Mouse (Mus musculus) urinary bladder, postnatal 14 days (tissue): ENCODE results near the gene Fbxl14.
A peak's percentile ranks its signal among the peaks of the same experiment; 100 is the strongest.
"Not testable (repeated sequence)": the region's sequence is repeated elsewhere in the genome, so short reads cannot be mapped to it uniquely, and the experiment has no call there.

Source experiments
- DNase-seq: peaks from one replicate; pipeline ENCODE4 v3.0.0; 2021; ENCODE audit warnings: low spot score

Fbxl14 gene

GRCm38 (mm10) chr6:119479343-119479875 is at the start of gene Fbxl14:
TSS of gene Fbxl14 (plus strand) at chr6:119479668.
- DNase-seq: peak; percentile 41

DNA sequence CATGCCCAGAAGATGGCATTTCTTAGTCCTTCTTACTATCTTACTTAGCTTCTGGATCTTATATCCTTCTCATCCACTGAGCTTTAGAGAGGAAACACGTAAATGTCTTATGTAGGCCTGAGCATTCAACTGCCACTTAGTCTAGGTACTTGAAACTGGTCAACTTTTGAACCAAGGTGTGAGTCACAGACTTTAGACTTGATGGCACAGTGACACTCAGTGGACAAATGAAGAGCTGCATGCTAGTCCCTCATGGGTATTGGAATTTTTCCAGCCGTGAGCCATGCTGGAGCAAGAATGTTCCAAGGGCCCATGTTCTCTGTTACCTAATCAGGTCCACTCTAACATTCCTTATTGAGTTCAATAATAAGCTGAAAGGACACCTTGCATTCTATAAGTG is 49.0 kb upstream of the Fbxl14 start:
- DNase-seq: peak; percentile 76

DNA sequence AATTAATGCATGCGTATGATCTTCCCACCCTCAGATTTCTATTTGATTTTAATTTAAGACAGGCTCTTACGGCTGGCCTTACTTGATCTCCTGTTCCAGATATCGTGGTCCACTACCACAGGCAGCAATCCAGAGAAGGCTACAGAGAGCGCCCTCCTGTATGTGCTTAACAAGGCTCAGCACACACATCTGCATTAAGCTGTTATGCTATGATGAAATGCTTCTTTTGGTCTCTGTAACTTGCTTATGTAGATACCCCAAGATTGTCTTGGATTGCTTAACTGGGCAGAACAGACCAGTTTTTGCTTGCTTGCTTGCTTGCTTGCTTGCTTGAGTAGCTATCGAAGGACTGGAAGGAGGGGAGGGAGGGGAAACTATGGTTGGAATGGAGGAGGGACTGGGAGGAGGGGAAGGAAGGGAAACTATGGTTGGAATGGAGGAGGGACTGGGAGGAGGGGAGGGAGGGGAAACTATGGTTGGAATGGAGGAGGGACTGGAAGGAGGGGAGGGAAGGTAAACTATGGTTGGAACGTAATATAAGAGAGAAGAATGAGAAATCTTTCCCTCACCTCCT is 47.6 kb upstream of the Fbxl14 start:
- no peak for DNase-seq

DNA sequence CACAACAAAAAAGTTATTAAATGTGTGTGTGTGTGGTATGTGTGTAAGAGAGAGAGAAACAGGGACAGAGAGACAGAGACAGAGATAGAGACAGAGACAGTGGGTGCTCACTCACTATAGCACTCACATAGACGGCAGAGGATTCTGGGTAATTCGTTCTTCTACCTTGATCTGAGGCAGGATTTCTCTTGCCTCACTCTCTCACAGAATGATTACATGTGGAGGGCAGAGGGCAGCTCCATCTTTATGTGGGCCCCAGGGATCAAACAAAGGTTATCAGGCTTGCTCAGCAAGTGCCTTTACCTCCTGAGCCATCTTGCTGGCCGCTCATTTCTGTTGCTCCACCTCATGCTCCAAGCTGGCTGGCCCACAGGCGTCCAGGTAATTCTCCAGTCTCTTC is 45.1 kb upstream of the Fbxl14 start:
- DNase-seq: no peak

- DNase-seq: no peak
These were observed 41.3 kb upstream of the Fbxl14 start for GRCm38 (mm10) chr6:119437894-119438761.

DNA sequence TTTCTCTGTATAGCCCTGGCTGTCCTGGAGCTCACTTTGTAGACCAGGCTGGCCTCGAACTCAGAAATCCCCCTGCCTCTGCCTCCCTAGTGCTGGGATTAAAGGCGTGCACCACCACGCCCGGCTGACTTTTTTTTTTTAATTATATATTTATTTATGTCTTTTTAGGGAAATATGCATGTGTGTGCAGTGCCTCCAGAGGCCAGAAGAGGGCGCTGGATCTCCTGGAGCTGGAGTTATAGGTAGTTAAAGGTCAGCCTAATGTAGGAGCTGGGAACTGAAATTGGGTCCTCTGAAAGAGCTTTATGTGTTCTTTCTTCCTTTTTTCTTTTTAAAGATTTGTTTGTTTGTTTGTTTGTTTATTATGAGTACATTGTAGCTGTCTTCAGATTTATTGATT is 36.7 kb upstream of the Fbxl14 start:
- not testable (repeated sequence) for DNase-seq

- peak; percentile 84 for DNase-seq
These were observed 35.5 kb upstream of the Fbxl14 start for GRCm38 (mm10) chr6:119443742-119444645.

DNA sequence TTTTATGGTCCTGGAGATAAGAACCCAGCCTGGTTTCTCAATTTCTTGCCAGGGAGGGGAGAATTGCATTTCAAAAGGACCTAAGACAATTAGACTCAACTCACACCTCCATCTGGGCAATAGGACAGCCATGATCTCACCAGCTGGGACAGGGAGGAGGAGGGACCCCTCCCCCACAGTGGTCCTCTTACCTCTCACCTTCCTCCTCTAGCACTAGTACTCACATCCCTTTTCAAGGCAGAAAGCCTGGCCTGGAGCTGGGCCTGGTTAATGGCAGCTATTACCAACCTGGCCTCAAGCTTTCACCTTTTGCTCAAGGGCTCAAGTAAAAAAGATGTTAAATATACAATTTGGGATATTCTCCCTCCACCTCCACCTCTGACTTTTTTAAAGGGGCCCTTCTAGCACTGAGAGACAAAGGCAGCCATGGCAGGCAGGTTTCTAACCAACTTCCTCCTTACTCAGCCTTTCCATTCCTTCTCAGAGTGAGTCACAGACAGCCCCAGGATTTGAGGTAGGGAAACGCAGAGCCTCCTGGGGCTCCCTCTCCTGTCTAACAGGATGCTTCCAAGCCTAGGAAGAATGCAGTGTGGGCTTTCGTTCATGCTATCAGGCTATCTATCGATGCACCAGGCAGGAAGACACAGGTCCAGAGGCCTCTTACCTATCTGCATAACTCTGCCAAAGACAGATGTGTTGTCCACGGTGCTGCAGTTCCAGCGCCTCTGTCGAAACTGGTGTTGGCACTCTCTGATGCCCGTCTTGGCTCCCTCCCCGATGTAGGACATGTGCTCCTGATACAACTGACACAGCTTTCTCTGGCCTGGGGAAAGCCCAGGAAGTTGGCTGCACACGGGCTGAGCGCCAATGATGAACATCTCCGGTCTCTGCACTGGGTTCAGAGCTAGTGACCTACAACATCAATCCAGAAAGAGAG is 33.5 kb upstream of the Fbxl14 start:
- DNase-seq: no peak

GRCm38 (mm10) chr6:119448321-119449059 is 31.0 kb upstream of the Fbxl14 start:
- DNase-seq: no peak

- DNase-seq: peak; percentile 72
These were observed 30.4 kb upstream of the Fbxl14 start for GRCm38 (mm10) chr6:119449060-119449499.

- no peak for DNase-seq
These were observed 28.2 kb upstream of the Fbxl14 start for GRCm38 (mm10) chr6:119450965-119451943.

DNA sequence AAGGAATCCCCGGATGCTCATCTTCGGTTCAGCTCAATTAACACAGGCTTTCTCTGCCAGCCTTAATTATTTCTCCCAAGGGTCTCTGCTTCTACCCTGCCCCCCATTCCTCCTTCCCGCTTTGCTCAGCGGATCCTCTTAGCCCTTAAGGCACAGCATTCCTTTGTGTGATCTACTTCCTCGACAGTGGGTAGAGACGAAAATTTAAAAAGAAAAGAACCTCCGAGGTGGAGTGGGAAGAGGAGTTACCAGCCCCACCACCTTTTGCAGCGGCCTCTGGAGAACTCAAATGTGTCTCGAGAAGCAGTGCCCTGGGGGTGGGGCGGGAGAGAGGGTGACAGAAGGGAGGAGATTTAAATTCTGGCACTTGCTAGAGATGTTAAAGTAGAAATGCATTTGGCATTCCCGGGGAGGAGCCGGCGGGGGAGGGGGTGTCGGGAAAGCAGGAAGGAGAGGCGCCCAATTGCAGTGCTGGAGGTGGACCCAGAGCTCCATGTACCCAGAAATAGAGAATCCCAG is 27.4 kb upstream of the Fbxl14 start:
- peak; percentile 54 for DNase-seq

DNA sequence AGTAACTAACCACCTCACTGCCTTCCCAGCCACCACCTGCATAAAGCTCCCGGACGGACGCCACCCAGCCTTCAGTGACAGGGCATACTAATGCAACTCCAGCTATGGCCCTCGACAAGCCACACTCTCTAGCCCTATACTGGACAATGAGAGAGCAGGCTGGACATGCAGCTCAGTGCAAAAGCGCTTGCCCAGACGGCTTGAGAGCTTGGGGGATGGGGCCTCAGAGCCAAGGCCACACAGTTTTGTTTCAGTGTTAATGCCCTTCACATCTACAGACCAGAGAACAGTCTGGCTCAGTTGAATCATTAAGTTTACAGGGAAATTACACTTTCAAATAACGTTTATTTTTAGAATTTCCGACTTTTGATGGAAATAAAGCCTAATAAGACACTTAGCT is 21.3 kb upstream of the Fbxl14 start:
- no peak for DNase-seq

- DNase-seq: no peak
These were observed 20.4 kb upstream of the Fbxl14 start for GRCm38 (mm10) chr6:119459041-119459440.

GRCm38 (mm10) chr6:119460391-119460790 is 19.1 kb upstream of the Fbxl14 start:
- DNase-seq: no peak

GRCm38 (mm10) chr6:119466161-119466560 is 13.3 kb upstream of the Fbxl14 start:
- no peak for DNase-seq

GRCm38 (mm10) chr6:119466921-119467784 is 12.3 kb upstream of the Fbxl14 start:
- peak; percentile 28 for DNase-seq

- no peak for DNase-seq
These were observed 11.7 kb upstream of the Fbxl14 start for GRCm38 (mm10) chr6:119467785-119468059.
